Mouse (Mus musculus) lung, embryonic 15.5 days (tissue): Measurements from ENCODE around the gene Wdr20. TPM values are rescaled to one million over a fixed set of nuclear protein-coding genes. Genes with fewer than 3 reads are reported as not detected.

Experiments
- ATAC-seq: fragments of 200-750 bp; cut with Nextera tagmentation; 2 replicates; pipeline ENCODE4 v1.8.0; 2017; ENCODE audit warnings: moderate number of reproducible peaks, borderline replicate concordance; ENCODE audit not compliant: low FRiP score, low TSS enrichment; ENCODE audit errors: extremely low read depth
- H3K27ac ChIP-seq: fragments of 300-500 bp; sonication (generic); 2 replicates; pipeline ENCODE4 v1.5.1; 2015; ENCODE audit warnings: moderate library complexity, mild to moderate bottlenecking, inconsistent platforms
- H3K27me3 ChIP-seq: fragments of 300-500 bp; sonication (generic); 2 replicates; pipeline ENCODE4 v1.6.1; 2015; ENCODE audit warnings: inconsistent platforms
- H3K36me3 ChIP-seq: fragments of 300-500 bp; sonication (generic); 2 replicates; pipeline ENCODE4 v1.6.1; 2015; ENCODE audit warnings: inconsistent platforms
- H3K4me1 ChIP-seq: fragments of 300-500 bp; sonication (generic); 2 replicates; pipeline ENCODE4 v1.6.1; 2015; ENCODE audit warnings: inconsistent platforms
- H3K4me2 ChIP-seq: fragments of 300-500 bp; sonication (generic); 2 replicates; pipeline ENCODE4 v1.6.1; 2015; ENCODE audit warnings: inconsistent platforms, mild to moderate bottlenecking, moderate library complexity
- H3K4me3 ChIP-seq: fragments of 300-500 bp; sonication (generic); 2 replicates; pipeline ENCODE4 v1.5.1; 2015; ENCODE audit warnings: mild to moderate bottlenecking, inconsistent platforms
- H3K9ac ChIP-seq: fragments of 300-500 bp; sonication (generic); 2 replicates; pipeline ENCODE4 v1.6.1; 2015; ENCODE audit warnings: inconsistent platforms
- H3K9me3 ChIP-seq: fragments of 300-500 bp; sonication (generic); 2 replicates; pipeline ENCODE4 v1.6.1; 2016; ENCODE audit warnings: inconsistent platforms
- WGBS: fragments of 180-500 bp; shearing (Covaris S2); methylation state at CpG from one replicate; pipeline ENCODE4 v1.1.7; 2015; 5-methylcytosine and 5-hydroxymethylcytosine counted together
- polyA plus RNA-seq: library from polyadenylated mRNA; unstranded; fragments of >200 nt; fragmentation: Nextera tagmentation; extraction: Ambion mirVana; gene quantifications from 2 replicates; pipeline ENCODE4 v1.2.1, GENCODE M21; 2015

Wdr20 gene
- polyA plus RNA-seq, 1 experiment from 2014 or later: 23.5 TPM

GRCm38 (mm10) chr12:110850010-110850928 lies 112.5 kb downstream of the Wdr20 start, which contains the start of gene Zfp839:
Gene Zfp839 (plus strand): TSS chr12:110850253.
- Histone ChIP-seq H3K36me3 (0 out of 2 replicates have a peak, but pooled peaks cover 3% of the 10 kb centered on the region), H3K4me2 (peak within 1 kb of the TSS; percentile 77), H3K9ac (peak within 1 kb of the TSS; percentile 77), H3K9me3 (no peaks in the 10 kb centered on the region), H3K27ac (peak within 1 kb of the TSS; percentile 75), H3K27me3 (no peaks in the 10 kb centered on the region), H3K4me3 (peak within 1 kb of the TSS; percentile 89), H3K4me1 (peaks cover 22% of the 10 kb centered on the region)
- ATAC-seq: peak; percentile 76
- WGBS: under 1% methylated on average over 89 of the region's 89 CpGs

- H3K9ac ChIP-seq: peak overlapping the region; percentile 77
- H3K27ac ChIP-seq: peak overlapping the region; percentile 75
- H3K4me2 ChIP-seq: peak overlapping the region; percentile 77
- H3K4me3 ChIP-seq: peak overlapping the region; percentile 89
- H3K9me3 ChIP-seq: no peaks in the 10 kb centered on the region
- ATAC-seq: no peak
- peaks cover 17% of the 10 kb centered on the region for H3K4me1 ChIP-seq
- WGBS: 8% methylated on average over 9 of the region's 9 CpGs
- H3K36me3 ChIP-seq: peaks cover 6% of the 10 kb centered on the region; the same call in 1 of the 2 replicates
- H3K27me3 ChIP-seq: no peaks in the 10 kb centered on the region
Measured at GRCm38 (mm10) chr12:110850929-110851256, 113.1 kb downstream of the Wdr20 start.

- Histone ChIP-seq H3K9ac (no peak overlapping the region; the same call in 1 of the 2 replicates), H3K4me2 (peak overlapping the region; percentile 77), H3K27ac (no peak overlapping the region), H3K4me1 (peaks cover 12% of the 10 kb centered on the region), H3K27me3 (no peaks in the 10 kb centered on the region), H3K36me3 (peaks cover 11% of the 10 kb centered on the region; the same call in 1 of the 2 replicates), H3K4me3 (peak overlapping the region; percentile 89), H3K9me3 (no peaks in the 10 kb centered on the region)
- ATAC-seq: no peak
- WGBS: 70% methylated on average over 12 of the region's 12 CpGs
Measured at GRCm38 (mm10) chr12:110851414-110851813, 113.7 kb downstream of the Wdr20 start.

GRCm38 (mm10) chr12:110851923-110852322 lies 114.2 kb downstream of the Wdr20 start:
- no peak overlapping the region for H3K9ac ChIP-seq
- 74% methylated on average over 1 of the region's 1 CpGs for WGBS
- no peaks in the 10 kb centered on the region for H3K9me3 ChIP-seq
- H3K4me3 ChIP-seq: no peak overlapping the region
- no peak for ATAC-seq
- H3K36me3 ChIP-seq: peaks cover 11% of the 10 kb centered on the region; the same call in 1 of the 2 replicates
- no peak overlapping the region for H3K4me2 ChIP-seq
- no peak overlapping the region for H3K27ac ChIP-seq
- H3K4me1 ChIP-seq: peaks cover 15% of the 10 kb centered on the region
- H3K27me3 ChIP-seq: no peaks in the 10 kb centered on the region

Other genes starting within 250 kb of the Wdr20 start
- gene Dync1h1, start 136.5 kb upstream of the Wdr20 start, polyA plus RNA-seq: 39.5 and 48.9 TPM in 2 replicates
- not detected in 2 replicates for gene 1700001K19Rik, start 55.3 kb upstream of the Wdr20 start, polyA plus RNA-seq
- gene Hsp90aa1, start 35.2 kb upstream of the Wdr20 start, polyA plus RNA-seq: 825 and 899 TPM in 2 replicates
- 7.1 and 7.4 TPM in 2 replicates for gene Mok, start 103.0 kb downstream of the Wdr20 start, polyA plus RNA-seq
- gene Zfp839, start 112.3 kb downstream of the Wdr20 start, polyA plus RNA-seq: 4.7 and 6.2 TPM in 2 replicates
- gene Cinp, start 151.2 kb downstream of the Wdr20 start, polyA plus RNA-seq: 73.7 and 79.1 TPM in 2 replicates
- 3.1 and 3.3 TPM in 2 replicates for gene Tecpr2, start 151.3 kb downstream of the Wdr20 start, polyA plus RNA-seq
- gene Ankrd9, start 241.1 kb downstream of the Wdr20 start, polyA plus RNA-seq: 13.3 and 13.6 TPM in 2 replicates